Mouse (Mus musculus) bone marrow, adult 2 months (tissue): Measurements from ENCODE around the gene Cirbp.

Experiments
- CTCF ChIP-seq: fragments of 200-500 bp; IDR thresholded peaks from 2 replicates; pipeline ENCODE4 v1.5.1; 2011; ENCODE audit warnings: low read length, control low read depth; ENCODE audit not compliant: control insufficient read depth, insufficient read depth
- POLR2A ChIP-seq: fragments of 200-500 bp; IDR thresholded peaks from 2 replicates; pipeline ENCODE4 v1.6.1; 2011; ENCODE audit warnings: low read depth, mild to moderate bottlenecking, control low read depth, low read length, borderline replicate concordance; ENCODE audit not compliant: control insufficient read depth

- TF ChIP-seq POLR2A (no peak), CTCF (no peak)
These were observed 27.0 kb upstream of the Cirbp start, which contains the start of gene Atp5d for GRCm38 (mm10) chr10:80138553-80139438.
